Mouse (Mus musculus) lung, adult 18-20 months (tissue): ENCODE measurements around the gene Nod2.
"Not testable (repeated sequence)": the region's sequence is repeated elsewhere in the genome, so short reads cannot be mapped to it uniquely, and the experiment has no call there.

ENCODE experiments used
- DNase-seq, 2 experiments: peaks; one replicate each; pipeline ENCODE4 v3.0.0; 2022; ENCODE audit warnings: mixed read lengths in 2 of 2

Nod2 gene

DNA sequence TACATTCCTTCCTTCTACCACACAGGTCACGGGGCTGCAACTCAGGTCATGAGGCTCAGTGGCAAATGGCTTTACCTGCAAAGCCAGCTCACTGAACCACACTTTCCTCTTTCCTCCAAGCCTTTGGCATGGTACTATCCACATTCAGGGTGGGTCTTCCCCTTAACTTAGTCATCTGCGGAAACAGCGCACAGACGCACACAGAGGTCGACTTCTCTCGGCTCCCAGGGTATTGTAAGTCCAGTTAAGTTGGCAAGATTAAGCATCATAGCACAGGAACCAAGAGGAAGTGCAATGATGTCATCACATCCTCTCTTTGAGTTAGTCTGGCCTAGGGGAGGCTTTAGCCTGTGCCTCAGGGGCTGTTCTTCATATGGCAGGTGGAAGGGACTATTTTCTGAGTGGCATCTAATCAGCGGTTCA, 13.8 kb upstream of the Nod2 start:
- DNase-seq: peak; percentile 55 to 66

- DNase-seq: peak; percentile 46 to 57
These were observed 11.4 kb upstream of the Nod2 start, which contains the start of gene Snx20 for GRCm38 (mm10) chr8:88635474-88636397. TSS of gene Snx20 (minus strand) at chr8:88636128.

GRCm38 (mm10) chr8:88637092-88638000, 9.8 kb upstream of the Nod2 start:
- peak; percentile 30 to 42 for DNase-seq

DNA sequence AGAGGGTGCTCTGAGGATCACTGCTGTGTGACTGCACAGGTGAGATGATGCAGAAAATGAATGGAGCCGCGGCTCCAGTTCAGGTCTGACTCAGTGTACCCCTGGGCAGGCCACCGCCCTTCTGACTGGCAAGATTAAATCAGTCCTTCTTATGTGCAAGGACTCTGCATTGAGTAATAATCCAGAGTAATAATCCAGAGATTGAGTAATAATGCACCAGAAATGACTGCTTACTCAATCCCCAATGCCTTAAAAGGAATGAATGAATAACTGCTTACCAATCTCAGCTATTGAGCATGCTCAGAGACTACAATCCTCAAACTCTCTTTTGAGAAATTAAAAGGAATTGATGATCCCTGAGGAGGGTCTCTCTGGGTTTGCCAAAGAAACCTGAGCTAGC, 8.2 kb upstream of the Nod2 start:
- no peak for DNase-seq

GRCm38 (mm10) chr8:88642734-88643564, 4.2 kb upstream of the Nod2 start:
- DNase-seq: no peak

DNA sequence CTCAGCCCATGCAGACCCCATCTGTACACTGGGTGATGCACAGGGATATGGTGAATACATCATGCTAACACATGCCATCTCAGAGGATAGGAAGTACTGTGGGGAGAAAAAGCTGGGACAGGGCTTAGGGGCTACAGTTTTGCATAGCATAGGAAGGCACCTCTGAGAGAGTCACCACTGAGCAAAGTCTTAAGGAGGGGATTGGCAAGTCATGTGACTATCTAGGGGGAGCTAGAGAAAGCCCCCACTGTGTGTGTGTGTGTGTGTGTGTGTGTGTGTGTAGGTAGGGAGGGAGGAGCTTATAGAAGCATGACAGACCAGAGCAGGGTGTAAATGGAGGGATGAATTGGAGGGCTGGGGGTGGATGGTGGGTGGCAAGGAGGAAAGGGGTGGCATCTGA, 1.2 kb downstream of the Nod2 start:
- no peak for DNase-seq

GRCm38 (mm10) chr8:88650016-88650708, 3.0 kb downstream of the Nod2 start:
- peak in 1 of 2 experiments; percentile 45 for DNase-seq

GRCm38 (mm10) chr8:88651122-88651521, 4.0 kb downstream of the Nod2 start:
- DNase-seq: not testable (repeated sequence)

- DNase-seq: no peak
These were observed 8.2 kb downstream of the Nod2 start for GRCm38 (mm10) chr8:88655334-88655733.

- DNase-seq: no peak
These were observed 12.8 kb downstream of the Nod2 start for GRCm38 (mm10) chr8:88659873-88660272.

- peak; percentile 53 to 65 for DNase-seq
These were observed 15.3 kb downstream of the Nod2 start for GRCm38 (mm10) chr8:88662401-88662821.

GRCm38 (mm10) chr8:88664121-88664520, 17.0 kb downstream of the Nod2 start:
- DNase-seq: no peak

DNA sequence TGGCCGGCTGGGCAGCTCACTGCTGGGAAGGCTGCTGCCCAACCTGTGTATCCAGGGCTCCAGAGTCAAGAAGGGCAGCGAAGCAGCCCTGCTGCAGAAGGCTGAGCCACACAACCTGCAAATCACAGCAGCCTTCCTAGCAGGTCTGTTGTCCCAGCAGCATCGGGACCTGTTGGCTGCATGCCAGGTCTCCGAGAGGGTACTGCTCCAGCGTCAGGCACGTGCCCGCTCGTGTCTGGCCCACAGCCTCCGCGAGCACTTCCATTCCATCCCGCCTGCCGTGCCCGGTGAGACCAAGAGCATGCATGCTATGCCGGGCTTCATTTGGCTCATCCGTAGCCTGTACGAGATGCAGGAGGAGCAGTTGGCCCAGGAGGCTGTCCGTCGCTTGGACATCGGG, 17.8 kb downstream of the Nod2 start:
- no peak for DNase-seq

DNA sequence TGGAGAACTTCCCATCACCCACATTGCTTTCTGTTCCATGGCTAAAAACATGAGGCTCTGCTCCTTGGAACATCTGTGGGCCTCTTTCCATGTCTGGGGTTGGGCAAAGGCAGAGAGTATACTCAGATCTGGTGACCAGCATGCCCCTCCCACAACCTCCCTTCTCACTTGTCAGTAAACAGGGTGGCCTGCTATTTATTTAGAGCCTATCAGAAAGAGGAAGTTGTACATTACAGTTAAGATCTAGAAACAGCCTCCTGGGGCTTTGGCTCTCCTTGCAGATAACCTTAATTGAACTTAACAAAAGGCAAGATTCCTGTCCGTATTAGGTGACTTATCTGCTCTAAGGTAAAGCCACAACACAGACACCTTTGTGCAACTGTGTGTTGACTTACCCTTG, 19.3 kb downstream of the Nod2 start:
- peak; percentile 44 to 58 for DNase-seq

DNA sequence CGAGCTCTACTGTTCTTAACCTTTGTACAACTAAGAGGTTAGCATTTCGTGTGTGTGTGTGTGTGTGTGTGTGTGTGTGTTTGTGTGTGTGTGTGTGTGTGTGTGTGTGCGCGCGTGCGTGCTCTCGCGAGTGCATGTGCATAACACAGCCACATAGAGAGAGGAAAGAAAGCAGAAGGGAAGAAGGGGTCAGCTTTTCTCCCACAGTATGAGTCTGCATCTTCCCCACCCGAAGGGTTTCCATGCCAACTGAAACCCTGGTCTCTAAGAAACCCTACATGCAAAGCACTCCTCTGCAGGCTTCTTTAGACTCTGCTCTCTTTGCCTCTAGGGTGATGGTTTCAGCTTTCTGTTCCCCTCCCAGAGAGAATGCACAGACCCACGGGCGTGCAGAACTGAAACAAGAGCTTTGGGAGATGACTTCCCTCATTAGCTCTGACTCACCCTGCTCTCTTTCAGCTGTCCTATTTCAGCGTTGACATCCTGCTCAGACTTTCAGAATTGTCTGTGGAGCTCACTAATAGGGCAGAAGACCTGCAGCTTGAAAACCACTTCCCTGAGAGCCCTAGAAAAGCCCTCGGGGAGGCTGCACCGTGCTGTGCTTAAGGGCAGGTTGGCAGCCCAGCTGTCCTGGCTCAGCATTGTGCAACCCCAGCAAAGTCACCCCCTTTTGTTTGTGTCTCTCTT, 21.4 kb downstream of the Nod2 start:
- peak; percentile 45 to 46 for DNase-seq

DNA sequence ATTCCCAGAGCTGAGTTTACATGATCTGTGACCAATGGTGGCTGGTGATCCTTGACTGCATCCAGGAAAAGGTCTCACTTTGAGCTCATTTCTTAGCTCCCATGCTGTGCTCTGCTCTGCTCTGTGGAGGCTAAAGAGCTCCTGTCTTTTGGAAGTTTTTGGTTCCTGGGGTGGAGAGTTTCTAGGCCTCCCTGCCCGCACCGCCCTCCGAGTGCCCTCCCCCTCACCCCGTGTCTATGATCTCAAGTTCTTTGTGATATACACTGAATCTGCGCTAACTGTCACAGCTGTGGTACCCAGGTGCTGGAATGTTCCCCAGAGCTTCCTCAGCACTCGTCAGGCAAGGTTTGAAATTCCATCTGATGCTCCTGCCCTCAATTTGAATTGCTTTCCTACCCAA, 23.7 kb downstream of the Nod2 start:
- no peak for DNase-seq

DNA sequence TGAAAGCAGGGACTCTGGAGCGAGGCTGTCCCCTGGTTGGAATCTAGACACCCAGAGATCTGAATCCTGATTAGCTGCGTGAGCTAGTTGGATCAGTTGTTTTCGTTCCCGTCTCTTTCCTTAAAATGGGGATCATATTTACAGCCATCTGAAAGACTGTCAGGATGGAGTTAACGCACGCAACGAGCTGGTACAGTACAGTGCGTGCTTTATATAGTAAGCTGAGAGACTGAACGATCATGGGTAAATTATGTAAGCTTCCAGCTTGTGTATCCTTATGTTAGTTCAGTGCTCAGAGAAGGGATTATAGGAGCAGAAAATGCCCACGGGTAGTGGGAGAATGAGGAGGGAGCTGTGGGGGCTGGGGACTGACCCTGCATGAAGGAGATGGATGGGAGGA, 24.5 kb downstream of the Nod2 start:
- no peak for DNase-seq

DNA sequence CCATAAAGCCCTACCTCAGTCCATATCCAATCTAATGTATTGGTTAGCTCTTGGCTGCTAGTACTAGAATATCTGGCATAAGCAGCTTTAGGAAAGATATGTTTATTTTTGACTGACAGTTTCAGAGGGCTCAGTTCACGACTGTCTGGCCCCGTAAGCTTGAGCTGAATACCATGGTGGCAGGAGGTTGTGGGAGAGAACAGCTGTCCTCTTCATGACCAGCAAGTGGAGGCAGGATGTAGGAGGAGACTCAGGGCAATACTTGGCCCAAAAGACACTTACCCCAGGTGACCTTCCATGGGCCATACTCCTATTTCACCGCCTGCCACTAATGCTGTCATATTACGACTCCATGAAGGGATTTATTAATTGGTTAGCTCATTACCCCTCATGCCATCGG, 26.7 kb downstream of the Nod2 start:
- DNase-seq: no peak

DNA sequence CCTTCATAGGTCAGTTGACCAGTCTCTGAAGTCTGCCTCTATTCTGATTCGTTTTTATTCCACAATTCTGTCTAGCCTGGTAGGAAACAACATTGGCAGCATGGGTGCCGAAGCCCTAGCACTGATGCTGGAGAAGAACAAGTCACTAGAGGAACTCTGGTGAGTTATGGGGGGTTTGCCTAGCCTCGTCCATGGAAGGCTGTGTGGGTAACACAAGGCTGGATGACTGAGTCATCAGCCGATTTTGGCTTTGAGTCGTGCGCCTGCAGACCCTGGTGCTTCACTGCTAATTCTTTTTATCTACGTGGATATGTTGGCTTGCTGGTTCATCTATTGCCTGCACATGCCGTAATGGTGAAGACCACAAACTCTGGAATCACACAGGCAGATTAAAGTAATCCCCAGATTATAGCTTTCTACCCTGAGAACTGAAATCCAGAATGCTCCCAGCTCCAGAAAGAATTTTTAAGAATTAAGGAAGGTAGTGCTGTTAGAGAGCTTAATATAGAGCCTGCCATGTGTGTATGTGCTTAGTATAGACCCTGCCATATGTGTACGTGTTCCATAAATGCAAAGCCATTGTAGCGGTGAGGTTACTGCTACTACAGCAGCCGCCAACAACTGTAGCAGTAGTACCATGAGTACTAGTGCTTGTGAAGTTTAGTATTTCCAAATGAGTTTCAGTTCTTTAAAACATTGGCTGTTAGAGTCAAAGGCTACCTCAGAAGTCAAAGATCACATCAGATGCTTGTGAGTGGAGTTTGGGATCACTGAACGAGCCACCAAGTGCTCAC, 28.5 kb downstream of the Nod2 start:
- DNase-seq: no peak

GRCm38 (mm10) chr8:88677071-88677470, 30.0 kb downstream of the Nod2 start:
- DNase-seq: no peak
